Mouse (Mus musculus): ENCODE measurements at regions not wholly inside any gene's neighbourhood (a gene's known extent, or its start where the extent isn't known, plus 50 kb on each side); places are given as distances from the start of the nearest gene placed in this dataset.

DNA sequence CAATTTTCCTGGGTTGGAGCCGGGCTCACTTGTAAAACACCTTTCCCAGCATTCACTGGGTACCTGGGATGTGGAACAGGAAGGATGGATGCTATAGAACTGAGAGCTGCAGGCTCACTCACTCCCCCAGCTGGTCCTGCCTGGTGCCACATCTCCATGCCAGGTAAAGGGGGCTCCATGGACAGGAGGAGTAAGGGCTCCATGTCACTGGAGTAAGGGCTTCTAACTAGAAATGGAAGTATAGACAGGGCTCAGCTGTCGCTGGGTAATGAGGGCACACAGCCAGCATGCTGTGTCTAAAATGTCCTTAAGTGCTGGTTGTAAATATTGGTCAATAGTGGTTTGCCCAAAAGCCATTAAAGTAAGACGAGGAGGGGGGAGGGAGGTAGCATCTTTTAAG lies 99.4 kb upstream of the Gpr12 start:
- Histone ChIP-seq H3K9me3 (no peaks in the 10 kb centered on the region), H3K4me1 (peaks cover 26% of the 10 kb centered on the region), H3K27me3 (replicated peaks) (peaks cover 17% of the 10 kb centered on the region), H3K4me3 (replicated peaks) (no peak overlapping the region), H3K36me3 (replicated peaks; ENCODE audit: low read length) (no peaks in the 10 kb centered on the region)
- TF ChIP-seq FLI1 (IDR thresholded peaks at IDR 0.05; ENCODE audit: low read length) (no peak), GATA1 (IDR thresholded peaks at IDR 0.05; ENCODE audit: borderline replicate concordance, low read length) (no peak)

- H3K4me1 ChIP-seq: peaks cover 31% of the 10 kb centered on the region
- H3K9me3 ChIP-seq: no peaks in the 10 kb centered on the region
- H3K4me3 ChIP-seq (replicated peaks): no peak overlapping the region
These were observed 98.5 kb upstream of the Gpr12 start for GRCm38 (mm10) chr5:146683554-146683953.

DNA sequence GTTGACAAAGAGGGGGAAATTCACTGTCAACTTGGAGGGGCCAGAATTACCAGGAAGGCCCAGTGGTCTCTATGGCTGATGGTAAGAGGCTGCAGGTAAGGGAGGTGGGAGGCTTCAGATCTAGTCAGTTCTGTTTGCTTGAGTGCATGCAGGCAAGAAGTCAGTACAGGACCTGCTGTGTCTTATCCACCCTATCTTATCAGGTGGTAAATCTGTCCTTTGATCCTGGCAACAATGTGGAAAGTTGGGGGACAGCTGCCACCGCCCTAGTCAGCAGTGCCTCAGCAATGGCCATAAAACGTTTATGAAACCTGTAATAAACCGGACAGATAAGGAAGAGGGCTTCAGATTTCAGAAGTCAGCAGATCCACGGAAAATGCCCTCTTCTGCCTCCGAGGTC lies 97.9 kb upstream of the Gpr12 start:
- H3K4me3 ChIP-seq (replicated peaks): no peak overlapping the region
- H3K36me3 ChIP-seq (replicated peaks; ENCODE audit: low read length): no peaks in the 10 kb centered on the region
- H3K27me3 ChIP-seq (replicated peaks): peaks cover 17% of the 10 kb centered on the region
- TF ChIP-seq FLI1 (IDR thresholded peaks at IDR 0.05; ENCODE audit: low read length): no peak
- no peak for TF ChIP-seq GATA1 (IDR thresholded peaks at IDR 0.05; ENCODE audit: borderline replicate concordance, low read length)
- H3K4me1 ChIP-seq: peaks cover 30% of the 10 kb centered on the region
- no peaks in the 10 kb centered on the region for H3K9me3 ChIP-seq

More at GRCm38 (mm10) chr5:146683554-146683953, 98.5 kb upstream of the Gpr12 start:
- Histone ChIP-seq H3K27me3 (replicated peaks) (peaks cover 17% of the 10 kb centered on the region), H3K36me3 (replicated peaks; ENCODE audit: low read length) (no peaks in the 10 kb centered on the region)
- TF ChIP-seq GATA1 (IDR thresholded peaks at IDR 0.05; ENCODE audit: borderline replicate concordance, low read length) (no peak), FLI1 (IDR thresholded peaks at IDR 0.05; ENCODE audit: low read length) (no peak)

- Histone ChIP-seq H3K36me3 (replicated peaks; ENCODE audit: low read length) (no peaks in the 10 kb centered on the region), H3K4me3 (replicated peaks) (no peak overlapping the region), H3K27me3 (replicated peaks) (peaks cover 14% of the 10 kb centered on the region), H3K9me3 (no peaks in the 10 kb centered on the region), H3K4me1 (peaks cover 35% of the 10 kb centered on the region)
- no peak for TF ChIP-seq GATA1 (IDR thresholded peaks at IDR 0.05; ENCODE audit: borderline replicate concordance, low read length)
- TF ChIP-seq FLI1 (IDR thresholded peaks at IDR 0.05; ENCODE audit: low read length): no peak
These were observed 96.5 kb upstream of the Gpr12 start for GRCm38 (mm10) chr5:146681512-146681911.

DNA sequence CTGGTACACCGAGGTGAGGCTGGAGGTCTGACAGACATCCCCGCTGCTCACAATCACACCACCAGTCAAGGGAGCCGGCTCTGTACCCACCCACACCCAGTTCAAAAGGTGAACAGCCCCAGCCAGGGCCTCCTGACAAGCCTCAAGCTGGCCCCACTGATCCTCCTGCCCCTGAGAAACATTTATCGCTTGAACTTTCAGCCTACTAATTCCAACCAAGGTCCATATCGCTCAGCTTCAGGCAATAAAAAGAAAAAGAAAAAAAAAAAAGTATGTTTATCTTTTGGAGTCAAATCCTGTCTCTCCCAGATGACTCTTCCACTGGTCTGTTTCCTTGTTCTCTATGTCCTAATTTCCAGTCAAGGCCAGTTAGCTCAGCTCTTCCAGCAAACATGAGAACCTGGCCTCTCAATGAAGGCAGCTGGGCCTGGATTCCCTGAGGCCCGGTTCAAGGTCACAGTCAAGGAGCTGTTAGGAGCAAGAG lies 94.2 kb upstream of the Gpr12 start:
- Histone ChIP-seq H3K27me3 (replicated peaks) (peaks cover 11% of the 10 kb centered on the region), H3K4me3 (replicated peaks) (no peak overlapping the region), H3K4me1 (peaks cover 56% of the 10 kb centered on the region), H3K9me3 (no peaks in the 10 kb centered on the region), H3K36me3 (replicated peaks; ENCODE audit: low read length) (no peaks in the 10 kb centered on the region)
- TF ChIP-seq FLI1 (IDR thresholded peaks at IDR 0.05; ENCODE audit: low read length) (no peak), GATA1 (IDR thresholded peaks at IDR 0.05; ENCODE audit: borderline replicate concordance, low read length) (no peak)

GRCm38 (mm10) chr5:146678775-146679170 lies 93.7 kb upstream of the Gpr12 start:
- H3K4me3 ChIP-seq (replicated peaks): no peak overlapping the region
- no peaks in the 10 kb centered on the region for H3K9me3 ChIP-seq
- peaks cover 55% of the 10 kb centered on the region for H3K4me1 ChIP-seq
- peaks cover 13% of the 10 kb centered on the region for H3K27me3 ChIP-seq (replicated peaks)
- TF ChIP-seq GATA1 (IDR thresholded peaks at IDR 0.05; ENCODE audit: borderline replicate concordance, low read length): no peak
- no peak for TF ChIP-seq FLI1 (IDR thresholded peaks at IDR 0.05; ENCODE audit: low read length)
- H3K36me3 ChIP-seq (replicated peaks; ENCODE audit: low read length): no peaks in the 10 kb centered on the region

- no peaks in the 10 kb centered on the region for H3K36me3 ChIP-seq (replicated peaks; ENCODE audit: low read length)
- peaks cover 49% of the 10 kb centered on the region for H3K4me1 ChIP-seq
- no peak overlapping the region for H3K4me3 ChIP-seq (replicated peaks)
- peaks cover 15% of the 10 kb centered on the region for H3K27me3 ChIP-seq (replicated peaks)
- H3K9me3 ChIP-seq: no peaks in the 10 kb centered on the region
- TF ChIP-seq GATA1 (IDR thresholded peaks at IDR 0.05; ENCODE audit: borderline replicate concordance, low read length): no peak
- TF ChIP-seq FLI1 (IDR thresholded peaks at IDR 0.05; ENCODE audit: low read length): no peak
These were observed 93.2 kb upstream of the Gpr12 start for GRCm38 (mm10) chr5:146678049-146678774.

DNA sequence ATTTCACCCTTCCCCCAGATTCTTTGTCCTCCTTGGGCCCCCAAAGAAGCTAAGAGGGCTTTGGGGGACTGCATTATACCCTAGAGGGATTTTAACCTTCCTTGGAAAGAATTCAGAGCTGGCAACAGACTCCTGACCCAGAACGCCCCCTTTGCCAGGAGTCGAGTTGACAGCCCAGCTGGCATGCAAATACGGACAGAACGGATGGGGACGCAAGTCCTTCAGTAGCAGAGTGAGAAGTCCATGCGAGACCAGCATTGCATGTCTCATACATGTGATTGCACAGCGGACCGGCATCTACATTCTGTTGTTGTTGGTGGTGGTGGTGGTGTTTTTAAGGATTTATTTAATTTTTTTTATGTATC lies 92.1 kb upstream of the Gpr12 start:
- Histone ChIP-seq H3K27me3 (replicated peaks) (peaks cover 19% of the 10 kb centered on the region), H3K4me3 (replicated peaks) (no peak overlapping the region), H3K36me3 (replicated peaks; ENCODE audit: low read length) (no peaks in the 10 kb centered on the region), H3K4me1 (peaks cover 46% of the 10 kb centered on the region), H3K9me3 (peaks cover 2% of the 10 kb centered on the region; the same call in 1 of the 2 replicates)
- no peak for TF ChIP-seq FLI1 (IDR thresholded peaks at IDR 0.05; ENCODE audit: low read length)
- TF ChIP-seq GATA1 (IDR thresholded peaks at IDR 0.05; ENCODE audit: borderline replicate concordance, low read length): no peak

DNA sequence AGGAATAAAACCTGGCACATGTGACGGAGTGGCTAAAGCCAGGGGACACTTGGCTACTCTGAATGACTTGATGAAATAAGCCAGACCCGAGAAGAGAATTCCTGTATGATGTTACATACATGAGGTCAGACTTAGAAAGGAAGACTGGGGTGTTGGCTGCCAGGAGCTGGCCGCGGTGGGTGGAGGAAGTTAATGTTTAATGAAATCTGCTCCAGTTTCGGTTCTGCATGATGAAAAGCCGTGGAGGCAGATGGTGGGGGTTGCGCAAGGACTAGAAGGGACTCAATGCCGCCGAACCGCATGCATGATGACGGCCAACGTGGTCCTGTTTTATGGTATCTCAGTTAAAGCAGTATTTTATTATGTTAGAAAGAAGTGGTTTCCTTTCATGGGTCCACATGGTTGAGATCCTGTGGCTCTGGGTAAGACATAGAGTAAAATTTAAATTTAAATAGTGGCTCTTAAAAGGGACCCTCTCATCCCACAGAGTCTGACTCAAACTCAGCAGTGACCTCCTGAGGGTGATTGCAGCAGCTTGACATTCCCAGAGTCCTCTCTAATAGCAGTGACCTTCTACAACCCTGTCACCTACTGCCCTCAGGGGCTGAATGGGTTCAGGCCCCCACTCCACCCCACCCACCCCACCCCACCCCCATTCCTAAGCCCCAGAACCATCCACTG lies 91.6 kb upstream of the Gpr12 start:
- H3K4me1 ChIP-seq: peaks cover 41% of the 10 kb centered on the region

GRCm38 (mm10) chr5:146675887-146676277 lies 90.8 kb upstream of the Gpr12 start:
- H3K4me1 ChIP-seq: peaks cover 38% of the 10 kb centered on the region
- no peaks in the 10 kb centered on the region for H3K36me3 ChIP-seq (replicated peaks; ENCODE audit: low read length)
- peaks cover 7% of the 10 kb centered on the region for H3K9me3 ChIP-seq
- TF ChIP-seq GATA1 (IDR thresholded peaks at IDR 0.05; ENCODE audit: borderline replicate concordance, low read length): no peak
- TF ChIP-seq FLI1 (IDR thresholded peaks at IDR 0.05; ENCODE audit: low read length): no peak
- peaks cover 13% of the 10 kb centered on the region for H3K27me3 ChIP-seq (replicated peaks)
- peak overlapping the region; percentile 7 for H3K4me3 ChIP-seq (replicated peaks)

More for the DNA sequence above, 91.6 kb upstream of the Gpr12 start:
- H3K9me3 ChIP-seq: peaks cover 2% of the 10 kb centered on the region; the same call in 1 of the 2 replicates
- no peaks in the 10 kb centered on the region for H3K36me3 ChIP-seq (replicated peaks; ENCODE audit: low read length)
- TF ChIP-seq GATA1 (IDR thresholded peaks at IDR 0.05; ENCODE audit: borderline replicate concordance, low read length) (no peak), FLI1 (IDR thresholded peaks at IDR 0.05; ENCODE audit: low read length) (no peak)
- peaks cover 15% of the 10 kb centered on the region for H3K27me3 ChIP-seq (replicated peaks)
- no peak overlapping the region for H3K4me3 ChIP-seq (replicated peaks)

Measured in megakaryocyte, embryonic 14.5 days (primary cell).